Mouse (Mus musculus) B cell, adult (primary cell): ENCODE measurements around the gene Nubp2. TPM values are rescaled to one million over a fixed set of nuclear protein-coding genes. Genes with fewer than 3 reads are reported as not detected.

Source experiments
- total RNA-seq: library from RNA; stranded (reverse); gene quantifications from 4 replicates; pipeline ENCODE4 v1.2.4, GENCODE M21; 2023; ENCODE audit not compliant: inconsistent age

The Nubp2 gene
- total RNA-seq = 54.8 to 67.5 TPM (median 67.0 TPM) in 4 replicates

DNA sequence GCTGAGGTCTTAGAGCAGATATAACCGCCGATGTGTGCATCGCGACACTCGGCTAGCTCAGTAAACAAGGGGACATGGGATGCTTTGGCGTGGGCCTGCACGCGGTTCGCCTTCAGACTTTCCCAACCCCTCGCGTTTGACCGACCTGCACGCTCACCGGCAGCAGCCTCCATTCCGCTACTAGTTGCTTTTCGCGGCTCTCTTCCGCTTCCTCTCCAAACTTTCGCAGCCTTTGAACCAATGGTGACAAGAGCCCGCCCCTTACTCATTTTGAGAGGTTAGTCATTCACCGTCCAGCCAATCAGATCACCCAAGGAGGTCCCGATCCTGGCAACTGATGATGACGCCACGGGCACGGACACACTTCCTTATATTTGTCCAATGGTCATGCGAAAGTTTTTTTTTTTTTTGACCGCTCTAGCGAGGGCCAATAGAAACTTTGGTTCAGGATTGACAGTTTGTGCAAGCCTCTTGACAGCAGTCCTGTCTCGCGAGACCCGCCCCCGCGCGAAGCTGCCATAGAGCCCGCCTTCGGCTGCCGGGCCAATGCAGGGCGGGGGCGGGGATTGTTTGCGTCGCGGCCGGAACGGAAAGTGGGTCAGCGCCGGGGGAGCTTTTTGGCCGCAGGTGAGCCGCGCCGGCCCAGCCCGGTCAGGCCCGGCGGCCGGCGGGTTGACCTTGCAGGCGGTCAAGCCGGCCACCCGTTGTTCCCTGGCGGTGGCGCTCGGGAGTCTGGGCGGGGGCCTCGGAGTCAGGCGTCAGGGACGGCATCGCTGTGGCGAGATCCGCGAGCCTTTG lies at the start of gene Nubp2, which contains the start of gene Spsb3:
TSS of gene Nubp2 (minus strand) at position 216 of the 798 bp plus-strand sequence.
TSS of gene Spsb3 (plus strand) at position 510 of the 798 bp plus-strand sequence.

DNA sequence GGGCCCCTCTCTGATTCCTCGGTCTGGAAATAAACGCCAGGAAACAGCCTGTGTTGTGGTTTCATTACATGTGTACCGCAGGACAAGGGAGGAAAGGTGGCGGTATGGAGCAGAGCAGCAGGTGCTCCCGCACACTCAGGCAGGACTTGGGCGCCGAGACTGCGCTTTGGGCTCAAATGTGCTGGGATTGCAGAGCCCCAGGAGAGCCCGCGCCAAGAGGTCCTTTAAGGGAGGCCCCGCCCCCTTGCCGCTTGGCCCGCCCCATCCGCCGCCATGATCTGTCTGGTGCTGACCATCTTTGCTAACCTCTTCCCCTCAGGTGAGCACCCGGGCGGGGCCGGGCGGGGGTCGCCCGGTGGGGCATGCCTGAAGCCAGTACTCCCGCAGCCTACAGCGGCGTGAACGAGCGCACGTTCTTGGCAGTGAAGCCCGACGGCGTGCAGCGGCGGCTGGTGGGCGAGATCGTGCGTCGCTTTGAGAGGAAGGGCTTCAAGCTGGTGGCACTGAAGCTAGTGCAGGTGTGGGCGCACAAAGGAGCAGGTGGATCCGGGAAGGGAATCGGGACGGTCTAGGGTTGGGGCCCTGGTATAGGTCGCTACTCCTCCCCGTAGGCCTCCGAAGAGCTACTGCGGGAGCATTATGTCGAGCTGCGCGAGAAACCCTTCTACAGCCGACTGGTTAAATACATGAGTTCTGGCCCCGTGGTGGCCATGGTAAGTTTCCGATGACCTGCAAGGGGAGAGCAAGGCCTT lies 10.3 kb upstream of the Nubp2 start, which contains the start of gene Nme3:
TSS of gene Nme3 (plus strand) at position 260 of the 752 bp plus-strand sequence.

DNA sequence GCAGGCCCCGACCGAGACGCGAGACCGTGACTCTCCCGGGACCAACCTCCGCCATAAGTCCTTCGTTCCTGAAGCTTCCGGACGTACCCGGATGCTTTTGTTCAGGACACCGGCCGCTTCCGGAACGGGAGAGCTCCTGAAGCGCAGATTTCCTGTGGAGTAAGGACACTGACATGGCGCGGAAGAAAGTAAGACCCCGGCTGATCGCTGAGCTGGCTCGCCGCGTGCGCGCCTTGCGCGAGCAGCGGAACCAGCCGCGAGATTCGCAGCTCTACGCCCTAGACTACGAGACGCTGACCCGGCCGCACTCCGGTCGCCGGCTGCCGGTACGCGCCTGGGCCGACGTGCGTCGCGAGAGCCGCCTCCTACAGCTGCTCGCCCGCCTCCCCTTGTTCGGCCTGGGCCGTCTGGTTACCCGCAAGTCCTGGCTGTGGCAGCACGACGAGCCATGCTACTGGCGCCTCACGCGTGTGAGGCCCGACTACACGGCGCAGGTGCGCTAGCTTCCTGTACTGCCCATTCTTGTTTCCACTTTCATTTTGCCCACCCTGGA lies 8.9 kb upstream of the Nubp2 start, which contains the start of the genes Eme2 and Mrps34:
TSS of gene Eme2 (minus strand) at position 93 of the 553 bp plus-strand sequence.
TSS of gene Mrps34 (plus strand) at position 122 of the 553 bp plus-strand sequence.

GRCm38 (mm10) chr17:24865776-24866175 lies 20.4 kb downstream of the Nubp2 start, which contains the start of gene Igfals:
Gene Igfals, plus strand, starts transcription at chr17:24865997.

DNA sequence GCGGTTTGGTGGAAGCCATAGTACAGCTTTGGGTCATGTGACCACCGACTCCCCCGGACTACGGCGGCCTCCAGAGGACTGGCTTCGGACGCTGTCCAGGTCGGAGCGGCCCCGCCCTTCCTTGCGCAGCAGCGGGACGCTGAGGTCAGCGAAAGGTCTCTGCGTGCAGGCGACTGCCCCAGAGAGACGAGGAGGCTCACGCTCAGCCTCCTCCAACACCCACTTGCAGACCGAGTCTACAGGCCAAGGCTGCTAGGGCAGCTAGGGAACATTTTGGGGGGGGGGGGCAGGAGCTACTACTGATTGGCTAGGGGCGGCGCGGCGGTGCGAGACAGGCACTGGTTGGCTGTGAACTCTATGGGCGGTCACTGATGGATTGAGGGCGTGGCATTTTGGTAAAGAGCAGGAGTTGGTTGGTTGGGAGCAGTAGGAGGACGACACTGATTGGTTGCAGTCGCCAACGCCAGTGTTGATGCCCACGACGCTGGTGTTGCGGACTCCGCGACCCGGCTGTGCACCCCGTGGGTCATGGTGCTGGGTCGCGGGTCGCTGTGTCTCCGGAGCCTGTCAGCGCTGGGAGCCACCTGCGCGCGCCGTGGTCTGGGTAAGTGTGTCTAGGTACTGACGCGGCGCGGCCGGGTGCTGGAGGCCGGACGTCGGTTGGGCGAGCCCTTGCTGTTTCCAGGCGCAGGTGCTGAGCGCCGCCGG lies 35.9 kb downstream of the Nubp2 start, which contains the start of gene Fahd1:
TSS of gene Fahd1 (minus strand) at position 300 of the 708 bp plus-strand sequence.

DNA sequence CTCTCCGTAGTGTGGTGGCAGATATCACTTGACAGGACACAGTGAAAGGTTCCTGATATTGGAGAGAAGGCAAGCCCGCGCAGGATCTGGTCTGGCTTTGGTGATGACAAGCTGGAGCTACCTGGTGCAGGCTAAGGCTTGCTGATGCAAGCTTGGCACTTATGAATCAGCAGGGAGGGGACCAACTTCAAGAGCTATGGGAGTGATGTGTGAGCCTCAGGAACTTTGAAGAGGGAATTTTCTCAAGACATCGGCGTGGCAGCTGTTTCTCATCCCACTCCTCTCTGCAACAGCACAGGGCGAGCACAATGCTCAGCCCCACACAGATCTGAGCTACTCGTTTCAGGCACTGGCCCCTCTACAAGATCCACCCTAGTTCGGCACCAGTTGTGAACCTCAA lies 46.3 kb downstream of the Nubp2 start, which contains the start of gene Hagh:
TSS of gene Hagh (plus strand) at position 302 of the 400 bp plus-strand sequence.

Other genes starting within 250 kb of the Nubp2 start
- 0.48 to 0.51 TPM in 2 of 4 replicates, not detected in the others for gene Slc9a3r2, start 236.0 kb downstream of the Nubp2 start, total RNA-seq
- gene Npw, start 227.9 kb downstream of the Nubp2 start, total RNA-seq = not detected in 4 replicates
- 52.7 to 59.6 TPM (median 57.9 TPM) in 4 replicates for gene Zfp598, start 216.7 kb downstream of the Nubp2 start, total RNA-seq
- gene Syngr3, start 196.4 kb downstream of the Nubp2 start, total RNA-seq = not detected in 4 replicates
- gene Gfer, start 190.2 kb downstream of the Nubp2 start, total RNA-seq = 16.9 to 18.7 TPM (median 18.1 TPM) in 4 replicates
- 7.7 to 11.6 TPM (median 8.4 TPM) in 4 replicates for gene Noxo1, start 190.1 kb downstream of the Nubp2 start, total RNA-seq
- 31.4 to 36.1 TPM (median 33.4 TPM) in 4 replicates for gene Tbl3, start 178.7 kb downstream of the Nubp2 start, total RNA-seq
- gene Rnf151, start 168.3 kb downstream of the Nubp2 start, total RNA-seq = 0.78 TPM in 1 of 4 replicates, not detected in the others
- 1,210 to 1,288 TPM (median 1,234 TPM) in 4 replicates for gene Rps2, start 168.2 kb downstream of the Nubp2 start, total RNA-seq
- 71.7 to 80.7 TPM (median 73.5 TPM) in 4 replicates for gene Ndufb10, start 161.9 kb downstream of the Nubp2 start, total RNA-seq
- gene Rpl3l, start 158.5 kb downstream of the Nubp2 start, total RNA-seq = not detected in 4 replicates
- gene Msrb1, start 149.7 kb downstream of the Nubp2 start, total RNA-seq = 29.6 to 37.8 TPM (median 32.9 TPM) in 4 replicates
- not detected in 4 replicates for gene Hs3st6, start 133.4 kb downstream of the Nubp2 start, total RNA-seq
- not detected in 4 replicates for gene Meiob, start 82.1 kb downstream of the Nubp2 start, total RNA-seq
- gene Hagh, start 46.2 kb downstream of the Nubp2 start, total RNA-seq = 27.5 to 30.3 TPM (median 27.9 TPM) in 4 replicates
- 2.0 to 2.5 TPM (median 2.2 TPM) in 4 replicates for gene Fahd1, start 36.0 kb downstream of the Nubp2 start, total RNA-seq
- 0.54 to 1.4 TPM (median 0.66 TPM) in 3 of 4 replicates, not detected in the other for gene Igfals, start 20.4 kb downstream of the Nubp2 start, total RNA-seq
- 26.0 to 31.7 TPM (median 30.6 TPM) in 4 replicates for gene Spsb3, start 294 bp upstream of the Nubp2 start, total RNA-seq
- gene Eme2, start 8.7 kb upstream of the Nubp2 start, total RNA-seq = 65.6 to 76.2 TPM (median 68.2 TPM) in 4 replicates
- 26.8 to 35.6 TPM (median 29.2 TPM) in 4 replicates for gene Mrps34, start 8.8 kb upstream of the Nubp2 start, total RNA-seq
- gene Nme3, start 10.2 kb upstream of the Nubp2 start, total RNA-seq = 23.0 to 37.2 TPM (median 27.7 TPM) in 4 replicates
- 200 to 220 TPM (median 218 TPM) in 4 replicates for gene Mapk8ip3, start 50.6 kb upstream of the Nubp2 start, total RNA-seq
- gene Jpt2, start 74.3 kb upstream of the Nubp2 start, total RNA-seq = 28.7 to 38.2 TPM (median 33.4 TPM) in 4 replicates
- gene Cramp1l, start 129.4 kb upstream of the Nubp2 start, total RNA-seq = 38.2 to 47.6 TPM (median 41.7 TPM) in 4 replicates
- gene Ift140, start 129.7 kb upstream of the Nubp2 start, total RNA-seq = 66.0 to 71.9 TPM (median 68.3 TPM) in 4 replicates
- gene Tmem204, start 197.2 kb upstream of the Nubp2 start, total RNA-seq = not detected in 4 replicates
- 30.5 to 38.6 TPM (median 33.5 TPM) in 4 replicates for gene Telo2, start 229.6 kb upstream of the Nubp2 start, total RNA-seq
- not detected in 4 replicates for gene Ptx4, start 234.4 kb upstream of the Nubp2 start, total RNA-seq
- 41.6 to 51.0 TPM (median 43.7 TPM) in 4 replicates for gene Clcn7, start 247.0 kb upstream of the Nubp2 start, total RNA-seq